Mouse (Mus musculus): ENCODE data around the gene Tmem207. TPM values are rescaled to one million over a fixed set of nuclear protein-coding genes. Genes with fewer than 3 reads are reported as not detected.

The Tmem207 gene
- total and polyA plus RNA-seq, 2 experiments: not detected

DNA sequence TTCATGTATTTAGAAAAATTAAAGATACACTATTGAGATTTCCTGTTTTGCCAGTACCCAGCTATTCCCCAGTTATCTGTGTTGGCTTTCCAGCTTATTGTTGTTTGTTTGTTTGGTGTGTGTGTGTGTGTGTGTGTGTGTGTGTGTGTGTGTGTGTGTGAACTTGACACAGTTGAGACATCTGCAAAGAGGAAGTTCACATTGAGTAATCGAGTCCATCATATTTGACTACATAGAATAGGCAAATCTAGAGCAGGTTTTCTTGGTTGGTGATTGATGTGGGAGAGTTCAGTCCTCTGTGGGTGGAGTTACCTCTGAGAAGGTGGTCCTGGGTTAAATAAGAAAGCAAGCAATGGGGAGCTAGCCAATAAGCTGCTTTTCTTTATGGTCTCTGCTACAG is 32.2 kb upstream of the Tmem207 start:
- Histone ChIP-seq H3K27me3 (ENCODE audit: control insufficient read depth, insufficient read depth, low read length) (no peaks in the 10 kb centered on the region), H3K9ac (ENCODE audit: low read depth, low read length) (no peak overlapping the region), H3K79me2 (ENCODE audit: control insufficient read depth, insufficient read depth, low read length) (no peaks in the 10 kb centered on the region), H3K36me3 (ENCODE audit: control insufficient read depth, insufficient read depth, low read length) (no peaks in the 10 kb centered on the region), H3K4me3 (ENCODE audit: insufficient read depth, low read depth, low read length) (no peak overlapping the region), H3K4me1 (ENCODE audit: control insufficient read depth, insufficient read depth, low read length) (peaks cover 4% of the 10 kb centered on the region; the same call in 1 of the 2 replicates), H3K27ac (replicated peaks; ENCODE audit: insufficient read depth, low read depth, low read length) (no peak overlapping the region)
- WGBS: 30% methylated on average over 1 of the region's 1 CpGs
- peak; percentile 64 for DNase-seq (ENCODE audit: extremely low read depth, low read depth, low spot score)
- TF ChIP-seq CTCF (IDR thresholded peaks at IDR 0.05; ENCODE audit: low read depth, low read length) (no peak), POLR2A (IDR thresholded peaks at IDR 0.05; ENCODE audit: extremely low read depth, insufficient read depth, low read length) (no peak)

GRCm38 (mm10) chr16:26552234-26552633 is 25.7 kb upstream of the Tmem207 start:
- Histone ChIP-seq H3K79me2 (ENCODE audit: control insufficient read depth, insufficient read depth, low read length) (no peaks in the 10 kb centered on the region), H3K27me3 (ENCODE audit: control insufficient read depth, insufficient read depth, low read length) (no peaks in the 10 kb centered on the region), H3K4me1 (ENCODE audit: control insufficient read depth, insufficient read depth, low read length) (no peaks in the 10 kb centered on the region), H3K27ac (replicated peaks; ENCODE audit: insufficient read depth, low read depth, low read length) (no peak overlapping the region), H3K36me3 (ENCODE audit: control insufficient read depth, insufficient read depth, low read length) (no peaks in the 10 kb centered on the region), H3K4me3 (ENCODE audit: insufficient read depth, low read depth, low read length) (no peak overlapping the region), H3K9ac (ENCODE audit: low read depth, low read length) (no peak overlapping the region)
- no peak for DNase-seq (ENCODE audit: extremely low read depth, low read depth, low spot score)
- 87% methylated on average over 3 of the region's 3 CpGs for WGBS
- no peak for TF ChIP-seq CTCF (IDR thresholded peaks at IDR 0.05; ENCODE audit: low read depth, low read length)
- TF ChIP-seq POLR2A (IDR thresholded peaks at IDR 0.05; ENCODE audit: extremely low read depth, insufficient read depth, low read length): no peak

- Histone ChIP-seq H3K9ac (ENCODE audit: low read depth, low read length) (no peak overlapping the region), H3K79me2 (ENCODE audit: control insufficient read depth, insufficient read depth, low read length) (no peaks in the 10 kb centered on the region), H3K27me3 (ENCODE audit: control insufficient read depth, insufficient read depth, low read length) (no peaks in the 10 kb centered on the region), H3K4me3 (ENCODE audit: insufficient read depth, low read depth, low read length) (no peak overlapping the region), H3K4me1 (ENCODE audit: control insufficient read depth, insufficient read depth, low read length) (no peaks in the 10 kb centered on the region), H3K27ac (replicated peaks; ENCODE audit: insufficient read depth, low read depth, low read length) (no peak overlapping the region), H3K36me3 (ENCODE audit: control insufficient read depth, insufficient read depth, low read length) (no peaks in the 10 kb centered on the region)
- 85% methylated on average over 2 of the region's 2 CpGs for WGBS
- DNase-seq (ENCODE audit: extremely low read depth, low read depth, low spot score): no peak
- TF ChIP-seq CTCF (IDR thresholded peaks at IDR 0.05; ENCODE audit: low read depth, low read length): no peak
- no peak for TF ChIP-seq POLR2A (IDR thresholded peaks at IDR 0.05; ENCODE audit: extremely low read depth, insufficient read depth, low read length)
Observed at GRCm38 (mm10) chr16:26549221-26549620, 22.7 kb upstream of the Tmem207 start.

GRCm38 (mm10) chr16:26546879-26547206 is 20.3 kb upstream of the Tmem207 start:
- Histone ChIP-seq H3K4me1 (ENCODE audit: control insufficient read depth, insufficient read depth, low read length) (no peaks in the 10 kb centered on the region), H3K9ac (ENCODE audit: low read depth, low read length) (no peak overlapping the region), H3K4me3 (ENCODE audit: insufficient read depth, low read depth, low read length) (no peak overlapping the region), H3K79me2 (ENCODE audit: control insufficient read depth, insufficient read depth, low read length) (no peaks in the 10 kb centered on the region), H3K27ac (replicated peaks; ENCODE audit: insufficient read depth, low read depth, low read length) (no peak overlapping the region), H3K36me3 (ENCODE audit: control insufficient read depth, insufficient read depth, low read length) (no peaks in the 10 kb centered on the region), H3K27me3 (ENCODE audit: control insufficient read depth, insufficient read depth, low read length) (no peaks in the 10 kb centered on the region)
- TF ChIP-seq CTCF (IDR thresholded peaks at IDR 0.05; ENCODE audit: low read depth, low read length) (no peak), POLR2A (IDR thresholded peaks at IDR 0.05; ENCODE audit: extremely low read depth, insufficient read depth, low read length) (no peak)
- DNase-seq (ENCODE audit: extremely low read depth, low read depth, low spot score): no peak
- 81% methylated on average over 1 of the region's 1 CpGs for WGBS

DNA sequence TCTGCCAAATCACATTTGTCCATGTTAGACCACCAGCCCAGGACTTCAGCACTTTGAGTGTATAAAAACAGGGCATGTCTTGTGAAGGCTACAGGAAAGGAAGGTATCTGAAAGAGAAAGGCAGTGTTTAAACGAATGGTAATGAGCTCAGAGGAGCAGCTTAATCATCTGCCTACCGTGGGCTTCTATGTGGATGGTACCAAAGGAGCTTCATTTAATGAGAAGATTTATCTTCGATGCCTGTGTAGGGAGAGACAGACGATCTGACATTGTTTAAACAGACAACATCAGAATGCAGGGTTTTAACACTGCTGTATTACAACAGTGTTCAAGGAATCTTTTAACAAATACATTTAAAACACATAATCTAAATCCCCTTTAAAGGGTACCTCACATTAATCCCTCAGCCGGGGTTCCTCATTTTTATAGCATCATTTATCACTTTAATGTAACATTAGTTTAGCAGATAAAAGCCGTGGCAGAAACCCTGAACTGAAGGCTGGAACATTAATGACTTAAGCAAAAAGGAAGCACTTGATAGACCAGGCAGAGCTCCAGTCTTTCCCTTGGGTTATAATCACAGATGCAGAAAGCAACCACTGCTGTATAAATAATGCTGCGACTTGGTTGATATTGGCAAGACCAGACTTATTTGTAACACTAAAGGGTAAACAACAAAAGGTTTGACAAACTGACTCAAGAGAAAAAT is 19.8 kb upstream of the Tmem207 start:
- H3K9ac ChIP-seq (ENCODE audit: low read depth, low read length): no peak overlapping the region

GRCm38 (mm10) chr16:26532287-26532686 is 5.7 kb upstream of the Tmem207 start:
- Histone ChIP-seq H3K79me2 (ENCODE audit: control insufficient read depth, insufficient read depth, low read length) (no peaks in the 10 kb centered on the region), H3K9ac (ENCODE audit: low read depth, low read length) (no peak overlapping the region), H3K27me3 (ENCODE audit: control insufficient read depth, insufficient read depth, low read length) (no peaks in the 10 kb centered on the region), H3K36me3 (ENCODE audit: control insufficient read depth, insufficient read depth, low read length) (no peaks in the 10 kb centered on the region), H3K4me1 (ENCODE audit: control insufficient read depth, insufficient read depth, low read length) (peaks cover 4% of the 10 kb centered on the region; the same call in 1 of the 2 replicates), H3K27ac (replicated peaks; ENCODE audit: insufficient read depth, low read depth, low read length) (no peak overlapping the region), H3K4me3 (ENCODE audit: insufficient read depth, low read depth, low read length) (no peak overlapping the region)
- no peak for TF ChIP-seq POLR2A (IDR thresholded peaks at IDR 0.05; ENCODE audit: extremely low read depth, insufficient read depth, low read length)
- no peak for TF ChIP-seq CTCF (IDR thresholded peaks at IDR 0.05; ENCODE audit: low read depth, low read length)
- DNase-seq (ENCODE audit: extremely low read depth, low read depth, low spot score): no peak
- WGBS: 38% methylated on average over 1 of the region's 1 CpGs

More for the DNA sequence above, 19.8 kb upstream of the Tmem207 start:
- H3K4me3 ChIP-seq (ENCODE audit: insufficient read depth, low read depth, low read length): no peak overlapping the region
- DNase-seq (ENCODE audit: extremely low read depth, low read depth, low spot score): peak; percentile 16
- H3K27me3 ChIP-seq (ENCODE audit: control insufficient read depth, insufficient read depth, low read length): no peaks in the 10 kb centered on the region
- H3K27ac ChIP-seq (replicated peaks; ENCODE audit: insufficient read depth, low read depth, low read length): no peak overlapping the region
- no peaks in the 10 kb centered on the region for H3K4me1 ChIP-seq (ENCODE audit: control insufficient read depth, insufficient read depth, low read length)
- 48% methylated on average over 7 of the region's 7 CpGs for WGBS
- TF ChIP-seq POLR2A (IDR thresholded peaks at IDR 0.05; ENCODE audit: extremely low read depth, insufficient read depth, low read length): no peak
- TF ChIP-seq CTCF (IDR thresholded peaks at IDR 0.05; ENCODE audit: low read depth, low read length): no peak
- H3K36me3 ChIP-seq (ENCODE audit: control insufficient read depth, insufficient read depth, low read length): no peaks in the 10 kb centered on the region
- H3K79me2 ChIP-seq (ENCODE audit: control insufficient read depth, insufficient read depth, low read length): no peaks in the 10 kb centered on the region
